Mouse (Mus musculus): ENCODE measurements around the gene Ncor2.

The Ncor2 gene

DNA sequence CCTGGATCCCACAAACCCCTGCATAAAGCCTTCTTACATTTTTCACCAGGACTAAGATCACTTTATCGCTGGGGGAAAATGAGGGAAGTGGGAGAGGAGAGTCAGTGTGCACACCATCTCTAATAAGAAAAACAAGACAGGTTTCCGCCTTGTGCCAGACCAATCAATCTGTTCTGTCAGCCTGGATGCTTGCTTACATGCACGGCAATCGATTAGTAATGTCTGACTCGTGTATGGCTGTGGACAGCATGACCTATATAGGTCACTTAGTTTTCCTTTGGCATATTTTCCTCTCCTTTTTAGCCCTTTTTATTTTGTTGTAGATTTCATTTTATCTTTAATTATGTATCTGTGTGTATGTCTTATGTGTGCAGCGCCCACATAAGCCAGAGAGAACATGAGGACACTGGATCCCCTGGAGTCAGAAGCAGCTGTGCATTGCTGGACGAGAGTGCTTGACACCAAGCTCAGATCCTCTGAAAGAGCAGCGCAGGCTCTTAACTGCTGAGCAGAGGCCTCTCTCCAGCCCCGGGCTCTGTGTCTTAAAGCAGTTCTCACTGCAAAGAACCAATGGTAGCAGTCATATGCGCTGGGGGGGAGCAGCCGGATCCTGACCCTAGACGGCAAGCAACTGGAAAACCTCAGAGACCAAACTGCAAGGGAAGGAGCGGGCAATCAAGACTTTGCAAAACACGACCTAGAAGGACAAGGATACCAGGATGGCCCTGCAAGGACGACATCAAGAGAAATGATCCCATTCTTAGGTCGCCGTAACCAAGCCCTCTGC, 58.3 kb downstream of the Ncor2 start:
- H3K27me3 ChIP-seq (ENCODE audit: insufficient read depth, low read length) = no peaks in the 10 kb centered on the region
- H3K4me3 ChIP-seq (replicated peaks; ENCODE audit: low read length) = peak overlapping the region; percentile 1; the same call in 1 of the 2 replicates
- H3K36me3 ChIP-seq (ENCODE audit: insufficient read depth, low read length) = peaks cover 85% of the 10 kb centered on the region
- peaks cover 70% of the 10 kb centered on the region for H3K4me1 ChIP-seq (replicated peaks; ENCODE audit: low read depth, low read length)
- H3K9me3 ChIP-seq (ENCODE audit: low read length) = no peaks in the 10 kb centered on the region
- TF ChIP-seq NANOG (IDR thresholded peaks at IDR 0.05; ENCODE audit: borderline replicate concordance, low read length) (no peak), POU5F1 (IDR thresholded peaks at IDR 0.05; ENCODE audit: borderline replicate concordance, low read length) (no peak), CTCF (conservative IDR thresholded peaks at IDR 0.05; ENCODE audit: low read length) (no peak)

DNA sequence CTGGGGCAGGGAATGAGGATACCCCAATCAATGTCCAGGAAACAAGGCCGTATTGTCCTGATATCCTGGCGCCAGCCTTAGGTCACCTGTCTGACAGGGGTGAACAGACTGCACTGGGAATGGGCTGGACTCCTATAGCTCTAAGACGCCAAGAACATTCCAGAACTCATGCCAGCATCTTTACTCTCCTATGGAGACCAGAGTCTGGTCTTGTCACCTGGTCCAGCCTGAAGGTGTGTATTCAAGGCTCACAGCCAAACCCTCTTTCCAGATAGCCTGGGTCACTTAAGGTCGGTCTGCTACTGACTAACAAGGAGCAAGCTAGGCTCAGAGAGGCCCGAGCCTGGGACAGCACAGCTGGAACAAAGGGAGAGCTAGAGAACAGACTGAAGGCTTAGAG, 61.8 kb downstream of the Ncor2 start:
- TF ChIP-seq POU5F1 (IDR thresholded peaks at IDR 0.05; ENCODE audit: borderline replicate concordance, low read length) (no peak), NANOG (IDR thresholded peaks at IDR 0.05; ENCODE audit: borderline replicate concordance, low read length) (no peak), CTCF (conservative IDR thresholded peaks at IDR 0.05; ENCODE audit: low read length) (no peak)
- Histone ChIP-seq H3K9me3 (ENCODE audit: low read length) (no peaks in the 10 kb centered on the region), H3K36me3 (ENCODE audit: insufficient read depth, low read length) (peaks cover 91% of the 10 kb centered on the region), H3K4me1 (replicated peaks; ENCODE audit: low read depth, low read length) (peaks cover 62% of the 10 kb centered on the region), H3K27me3 (ENCODE audit: insufficient read depth, low read length) (no peaks in the 10 kb centered on the region), H3K4me3 (replicated peaks; ENCODE audit: low read length) (no peak overlapping the region)

DNA sequence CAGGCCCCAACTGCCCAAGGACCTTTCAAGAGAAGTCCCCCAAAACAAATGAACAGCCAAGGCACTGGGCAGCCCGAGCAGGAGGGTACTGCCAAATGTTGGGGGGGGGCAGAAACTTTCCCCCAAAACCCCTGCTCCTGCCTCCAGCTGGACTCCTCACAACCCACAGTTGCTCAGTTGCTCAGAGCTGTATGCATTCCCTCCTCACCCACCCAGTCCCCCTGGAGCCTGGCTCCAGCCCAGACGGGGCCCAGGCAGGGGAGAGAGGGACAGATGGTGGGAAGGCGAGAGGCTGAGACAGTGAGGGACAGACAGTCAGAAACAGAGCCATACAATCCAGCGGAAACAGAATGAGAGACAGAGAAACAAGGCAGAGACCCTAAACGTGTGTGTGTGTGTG, 66.0 kb downstream of the Ncor2 start:
- Histone ChIP-seq H3K36me3 (ENCODE audit: insufficient read depth, low read length) (peaks cover 86% of the 10 kb centered on the region), H3K4me3 (replicated peaks; ENCODE audit: low read length) (no peak overlapping the region), H3K27me3 (ENCODE audit: insufficient read depth, low read length) (no peaks in the 10 kb centered on the region), H3K9me3 (ENCODE audit: low read length) (no peaks in the 10 kb centered on the region), H3K4me1 (replicated peaks; ENCODE audit: low read depth, low read length) (peaks cover 50% of the 10 kb centered on the region)
- TF ChIP-seq POU5F1 (IDR thresholded peaks at IDR 0.05; ENCODE audit: borderline replicate concordance, low read length) (no peak), CTCF (conservative IDR thresholded peaks at IDR 0.05; ENCODE audit: low read length) (no peak), NANOG (IDR thresholded peaks at IDR 0.05; ENCODE audit: borderline replicate concordance, low read length) (no peak)

DNA sequence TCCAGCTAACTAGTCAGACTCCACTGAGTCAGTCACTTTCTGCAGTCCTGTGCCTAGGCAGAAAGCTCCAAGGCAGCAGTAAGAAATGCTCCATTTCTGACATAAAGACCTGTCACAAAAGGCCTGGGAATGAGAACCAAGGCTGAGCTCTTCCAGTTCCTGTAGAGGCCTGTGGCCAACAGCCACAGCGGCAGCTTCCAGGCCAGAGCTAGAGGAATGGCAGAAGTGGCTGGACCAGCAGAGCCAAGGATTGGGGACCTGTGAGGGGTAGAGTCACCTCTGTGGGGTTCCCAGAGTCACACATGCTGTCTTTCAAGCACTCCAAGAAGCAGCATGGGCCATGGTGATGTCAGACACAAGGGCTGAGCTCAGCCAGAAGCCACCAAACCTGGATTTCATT, 66.4 kb downstream of the Ncor2 start:
- peaks cover 86% of the 10 kb centered on the region for H3K36me3 ChIP-seq (ENCODE audit: insufficient read depth, low read length)
- H3K9me3 ChIP-seq (ENCODE audit: low read length) = no peaks in the 10 kb centered on the region
- peaks cover 54% of the 10 kb centered on the region for H3K4me1 ChIP-seq (replicated peaks; ENCODE audit: low read depth, low read length)
- no peaks in the 10 kb centered on the region for H3K27me3 ChIP-seq (ENCODE audit: insufficient read depth, low read length)
- H3K4me3 ChIP-seq (replicated peaks; ENCODE audit: low read length) = no peak overlapping the region
- TF ChIP-seq NANOG (IDR thresholded peaks at IDR 0.05; ENCODE audit: borderline replicate concordance, low read length) (no peak), POU5F1 (IDR thresholded peaks at IDR 0.05; ENCODE audit: borderline replicate concordance, low read length) (no peak), CTCF (conservative IDR thresholded peaks at IDR 0.05; ENCODE audit: low read length) (no peak)

DNA sequence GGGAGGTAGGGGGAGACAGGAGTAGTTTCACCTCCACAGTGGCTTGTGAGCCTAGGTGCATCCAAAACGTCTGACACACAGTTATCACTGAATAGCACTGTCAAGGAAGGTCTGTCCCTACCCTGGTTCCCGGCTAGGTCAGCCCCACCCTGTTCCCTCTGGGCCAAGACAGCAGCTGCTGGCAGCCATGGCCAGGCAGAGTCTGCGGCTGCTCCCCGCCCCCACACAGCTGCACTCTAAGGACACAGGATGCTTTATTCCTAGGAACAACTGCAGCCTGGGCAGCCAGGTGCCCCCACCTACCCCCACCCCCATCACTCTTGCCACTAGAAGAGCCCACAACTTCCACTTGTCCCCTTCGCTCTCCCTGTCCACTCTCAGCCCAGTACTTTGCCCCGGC, 67.9 kb downstream of the Ncor2 start:
- Histone ChIP-seq H3K9me3 (ENCODE audit: low read length) (no peaks in the 10 kb centered on the region), H3K36me3 (ENCODE audit: insufficient read depth, low read length) (peaks cover 80% of the 10 kb centered on the region), H3K4me1 (replicated peaks; ENCODE audit: low read depth, low read length) (peaks cover 62% of the 10 kb centered on the region), H3K4me3 (replicated peaks; ENCODE audit: low read length) (0 out of 2 replicates have a peak overlapping the region, but pooled peaks have one; percentile 1), H3K27me3 (ENCODE audit: insufficient read depth, low read length) (no peaks in the 10 kb centered on the region)
- no peak for TF ChIP-seq POU5F1 (IDR thresholded peaks at IDR 0.05; ENCODE audit: borderline replicate concordance, low read length)
- no peak for TF ChIP-seq NANOG (IDR thresholded peaks at IDR 0.05; ENCODE audit: borderline replicate concordance, low read length)
- no peak for TF ChIP-seq CTCF (conservative IDR thresholded peaks at IDR 0.05; ENCODE audit: low read length)

DNA sequence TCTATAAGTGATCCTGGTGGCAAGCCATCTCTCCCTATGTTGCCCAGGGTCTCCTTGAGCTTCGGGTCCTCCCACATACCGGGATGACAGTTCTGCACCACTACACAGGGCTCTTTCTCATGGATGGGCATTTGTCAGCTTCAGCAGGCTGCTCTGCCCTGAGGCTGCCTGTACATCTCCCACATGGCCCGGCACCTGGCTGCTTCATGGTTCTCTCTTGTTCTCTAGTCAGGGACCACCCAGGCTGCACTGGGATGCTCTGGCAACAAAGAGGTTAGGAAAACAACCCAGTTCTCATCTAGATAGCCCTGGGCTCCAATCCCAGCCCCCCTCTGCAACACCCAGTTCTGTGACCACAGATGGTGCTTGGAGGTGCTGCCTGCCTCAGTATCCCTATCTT, 68.3 kb downstream of the Ncor2 start:
- H3K4me1 ChIP-seq (replicated peaks; ENCODE audit: low read depth, low read length) = peaks cover 65% of the 10 kb centered on the region
- no peak overlapping the region for H3K4me3 ChIP-seq (replicated peaks; ENCODE audit: low read length)
- TF ChIP-seq CTCF (conservative IDR thresholded peaks at IDR 0.05; ENCODE audit: low read length) = no peak
- no peak for TF ChIP-seq NANOG (IDR thresholded peaks at IDR 0.05; ENCODE audit: borderline replicate concordance, low read length)
- TF ChIP-seq POU5F1 (IDR thresholded peaks at IDR 0.05; ENCODE audit: borderline replicate concordance, low read length) = no peak
- peaks cover 80% of the 10 kb centered on the region for H3K36me3 ChIP-seq (ENCODE audit: insufficient read depth, low read length)
- no peaks in the 10 kb centered on the region for H3K9me3 ChIP-seq (ENCODE audit: low read length)
- H3K27me3 ChIP-seq (ENCODE audit: insufficient read depth, low read length) = no peaks in the 10 kb centered on the region

DNA sequence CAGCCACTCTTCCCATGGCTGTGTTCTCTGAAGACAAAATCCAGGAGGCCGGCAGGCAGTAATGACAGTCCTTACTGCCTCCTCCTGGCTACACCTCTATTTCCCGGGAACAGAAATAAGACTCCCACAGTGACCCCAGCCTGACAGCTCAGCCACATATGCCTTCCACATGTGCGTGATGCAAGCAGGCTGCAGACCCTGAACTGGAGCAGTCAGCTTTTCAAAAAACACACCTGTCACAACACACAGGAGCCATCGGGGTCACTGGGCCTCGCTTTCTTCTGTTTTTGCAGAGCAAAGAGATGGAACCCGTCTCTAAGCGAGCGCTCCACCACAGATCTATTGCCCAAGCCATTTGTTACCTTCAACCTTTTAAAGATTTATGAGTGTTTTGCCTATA, 68.8 kb downstream of the Ncor2 start:
- TF ChIP-seq CTCF (conservative IDR thresholded peaks at IDR 0.05; ENCODE audit: low read length) = no peak
- no peak for TF ChIP-seq POU5F1 (IDR thresholded peaks at IDR 0.05; ENCODE audit: borderline replicate concordance, low read length)
- no peak for TF ChIP-seq NANOG (IDR thresholded peaks at IDR 0.05; ENCODE audit: borderline replicate concordance, low read length)
- H3K36me3 ChIP-seq (ENCODE audit: insufficient read depth, low read length) = peaks cover 80% of the 10 kb centered on the region

DNA sequence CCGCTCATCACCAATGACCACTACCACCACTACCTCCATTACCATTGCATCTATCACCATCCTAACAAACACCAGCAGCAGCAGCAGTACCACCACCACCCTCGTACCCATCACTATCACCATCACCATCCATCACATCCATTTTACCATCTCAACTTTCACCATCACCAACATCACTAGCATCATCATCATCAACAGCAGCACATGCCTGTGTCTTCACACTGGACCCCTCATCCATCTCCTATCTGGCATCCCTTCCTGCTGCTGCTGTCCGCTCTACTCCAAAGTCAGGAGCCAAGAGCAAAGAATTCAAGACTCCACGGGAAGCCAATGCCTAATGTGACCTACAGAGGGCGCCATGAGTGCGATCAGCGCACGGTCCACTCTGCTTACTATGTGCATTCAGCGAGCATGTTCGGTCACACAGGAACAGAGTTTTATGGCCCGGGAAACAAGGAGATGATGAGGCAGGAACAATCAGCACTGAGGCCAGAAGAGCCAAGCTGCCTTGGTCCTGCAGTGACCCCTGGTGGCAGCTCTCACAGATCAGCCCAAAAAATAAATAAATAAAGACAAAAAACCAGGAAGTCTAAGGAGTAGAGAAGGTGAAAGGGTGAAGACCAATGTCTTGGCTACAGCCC, 71.9 kb downstream of the Ncor2 start:
- no peak overlapping the region for H3K4me3 ChIP-seq (replicated peaks; ENCODE audit: low read length)
- peaks cover 83% of the 10 kb centered on the region for H3K36me3 ChIP-seq (ENCODE audit: insufficient read depth, low read length)
- TF ChIP-seq CTCF (conservative IDR thresholded peaks at IDR 0.05; ENCODE audit: low read length) = peak; percentile 82
- TF ChIP-seq POU5F1 (IDR thresholded peaks at IDR 0.05; ENCODE audit: borderline replicate concordance, low read length) = no peak
- TF ChIP-seq NANOG (IDR thresholded peaks at IDR 0.05; ENCODE audit: borderline replicate concordance, low read length) = no peak
- no peaks in the 10 kb centered on the region for H3K9me3 ChIP-seq (ENCODE audit: low read length)
- no peaks in the 10 kb centered on the region for H3K27me3 ChIP-seq (ENCODE audit: insufficient read depth, low read length)
- peaks cover 63% of the 10 kb centered on the region for H3K4me1 ChIP-seq (replicated peaks; ENCODE audit: low read depth, low read length)

More for the DNA sequence above, 68.8 kb downstream of the Ncor2 start:
- no peaks in the 10 kb centered on the region for H3K9me3 ChIP-seq (ENCODE audit: low read length)
- no peaks in the 10 kb centered on the region for H3K27me3 ChIP-seq (ENCODE audit: insufficient read depth, low read length)
- peaks cover 65% of the 10 kb centered on the region for H3K4me1 ChIP-seq (replicated peaks; ENCODE audit: low read depth, low read length)
- H3K4me3 ChIP-seq (replicated peaks; ENCODE audit: low read length) = no peak overlapping the region
